Mouse (Mus musculus) MEL (cell line): ENCODE results near the gene Elk3. TPM values are rescaled to one million over a fixed set of nuclear protein-coding genes. Genes with fewer than 3 reads are reported as not detected.

Experiments
- DNase-seq: peaks from one replicate; pipeline ENCODE4 v3.0.0; 2011; ENCODE audit warnings: low read depth, low spot score
- H3K27ac ChIP-seq: 2 replicates; pipeline ENCODE4 v1.5.1; 2012; ENCODE audit warnings: low read depth, mild to moderate bottlenecking, control low read depth, low read length, moderate library complexity; ENCODE audit not compliant: control insufficient read depth
- H3K27me3 ChIP-seq, 2 experiments: fragments of 150-350 bp in 1 of 2; sonication (generic) in 1 of 2; 2 replicates each; pipeline ENCODE4 v1.6.1; 2012; ENCODE audit warnings: low read length in 2 of 2, mild to moderate bottlenecking in 2 of 2, improper control_type of control experiment in 1 of 2, moderate library complexity in 1 of 2; ENCODE audit not compliant: insufficient read depth in 2 of 2, control insufficient read depth in 1 of 2
- H3K36me3 ChIP-seq, 2 experiments: 2 replicates each; pipeline ENCODE4 v1.6.1; 2012 to 2014; ENCODE audit warnings: low read length in 2 of 2, improper control_type of control experiment in 1 of 2, inconsistent platforms in 1 of 2, mild to moderate bottlenecking in 1 of 2; ENCODE audit not compliant: insufficient read depth in 2 of 2, control insufficient read depth in 1 of 2
- H3K4me1 ChIP-seq, 2 experiments: fragments of 150-350 bp in 1 of 2; sonication (generic) in 1 of 2; 2 replicates each; pipeline ENCODE4 v1.6.1; 2012; ENCODE audit warnings: low read length in 2 of 2, improper control_type of control experiment in 1 of 2, mild to moderate bottlenecking in 1 of 2; ENCODE audit not compliant: insufficient read depth in 2 of 2, control insufficient read depth in 1 of 2
- H3K4me3 ChIP-seq, 2 experiments: fragments of 150-350 bp in 1 of 2; sonication (generic) in 1 of 2; 2 replicates each; pipeline ENCODE4 v1.5.1; 2012; ENCODE audit warnings: low read depth in 2 of 2, low read length in 2 of 2, mild to moderate bottlenecking in 2 of 2, moderate library complexity in 2 of 2, control low read depth in 1 of 2, improper control_type of control experiment in 1 of 2; ENCODE audit not compliant: control insufficient read depth in 1 of 2, insufficient read depth in 1 of 2
- H3K79me2 ChIP-seq: 2 replicates; pipeline ENCODE4 v1.6.1; 2012; ENCODE audit warnings: mild to moderate bottlenecking, low read length, moderate library complexity; ENCODE audit not compliant: control insufficient read depth, poor library complexity, insufficient read depth
- H3K9ac ChIP-seq: 2 replicates; pipeline ENCODE4 v1.6.1; 2012; ENCODE audit warnings: low read depth, mild to moderate bottlenecking, control low read depth, low read length, moderate library complexity; ENCODE audit not compliant: control insufficient read depth, poor library complexity, severe bottlenecking
- H3K9me3 ChIP-seq: fragments of 150-350 bp; sonication (generic); replicated peaks from 2 replicates; pipeline ENCODE4 v1.6.1; 2012; ENCODE audit warnings: mild to moderate bottlenecking, low read length, improper control_type of control experiment, moderate library complexity; ENCODE audit not compliant: insufficient read depth
- CHD2 ChIP-seq: IDR thresholded peaks from 2 replicates; pipeline ENCODE4 v1.6.1; 2011; ENCODE audit warnings: low read length, improper control_type of control experiment
- CTCF ChIP-seq, 3 experiments: IDR thresholded peaks in 2 of 3; conservative IDR thresholded peaks in 1 of 3; 2 replicates each; pipeline ENCODE4 v1.5.1; 2011 to 2012; ENCODE audit warnings: low read length in 3 of 3, low read depth in 2 of 3, mild to moderate bottlenecking in 2 of 3, improper control_type of control experiment in 1 of 3, inconsistent platforms in 1 of 3, mixed read lengths in 1 of 3, moderate library complexity in 1 of 3; ENCODE audit not compliant: control insufficient read depth in 1 of 3, insufficient read depth in 1 of 3, poor library complexity in 1 of 3, severe bottlenecking in 1 of 3
- ELF1 ChIP-seq: IDR thresholded peaks from 2 replicates; pipeline ENCODE4 v1.6.1; 2014; ENCODE audit warnings: low read depth, mild to moderate bottlenecking, inconsistent platforms, low read length, improper control_type of control experiment, moderate library complexity
- ETS1 ChIP-seq: IDR thresholded peaks from 2 replicates; pipeline ENCODE4 v1.6.1; 2012; ENCODE audit warnings: low read depth, mild to moderate bottlenecking, inconsistent platforms, low read length, improper control_type of control experiment, moderate library complexity
- GABPA ChIP-seq: IDR thresholded peaks from 2 replicates; pipeline ENCODE4 v1.6.1; 2012; ENCODE audit warnings: low read depth, mild to moderate bottlenecking, inconsistent platforms, low read length, improper control_type of control experiment, moderate library complexity
- MAFK ChIP-seq: IDR thresholded peaks from 2 replicates; pipeline ENCODE4 v1.6.1; 2011; ENCODE audit warnings: low read depth, mild to moderate bottlenecking, low read length, improper control_type of control experiment, borderline replicate concordance
- MAX ChIP-seq: IDR thresholded peaks from 2 replicates; pipeline ENCODE4 v1.6.1; 2011; ENCODE audit warnings: low read length, improper control_type of control experiment
- MEF2A ChIP-seq: IDR thresholded peaks from 2 replicates; pipeline ENCODE4 v1.6.1; 2014; ENCODE audit warnings: low read depth, mild to moderate bottlenecking, inconsistent platforms, low read length, improper control_type of control experiment; ENCODE audit not compliant: poor library complexity, insufficient replicate concordance, severe bottlenecking; ENCODE audit errors: extremely low read depth
- MYC ChIP-seq: IDR thresholded peaks from 2 replicates; pipeline ENCODE4 v1.6.1; 2011; ENCODE audit warnings: low read depth, mild to moderate bottlenecking, low read length, improper control_type of control experiment, moderate library complexity
- POLR2AphosphoS2 ChIP-seq: IDR thresholded peaks from 2 replicates; pipeline ENCODE4 v1.6.1; 2011; ENCODE audit warnings: low read length, improper control_type of control experiment
- POLR2AphosphoS5 ChIP-seq: IDR thresholded peaks from 2 replicates; pipeline ENCODE4 v1.6.1; 2012; ENCODE audit warnings: low read depth, borderline replicate concordance, mild to moderate bottlenecking, inconsistent platforms, low read length, moderate library complexity, mixed read lengths
- SMC3 ChIP-seq: IDR thresholded peaks from 2 replicates; pipeline ENCODE4 v1.6.1; 2011; ENCODE audit warnings: low read depth, low read length, improper control_type of control experiment
- TCF12 ChIP-seq: IDR thresholded peaks from 2 replicates; pipeline ENCODE4 v1.6.1; 2014; ENCODE audit warnings: low read depth, mild to moderate bottlenecking, inconsistent platforms, low read length, improper control_type of control experiment, moderate library complexity
- ZNF384 ChIP-seq: IDR thresholded peaks from 2 replicates; pipeline ENCODE4 v1.6.1; 2012; ENCODE audit warnings: low read depth, mild to moderate bottlenecking, inconsistent platforms, low read length, improper control_type of control experiment
- polyA plus RNA-seq, 2 experiments: library from polyadenylated mRNA; stranded (reverse) in 1 of 2; unstranded in 1 of 2; fragments of >175 nt in 1 of 2; fragments of >200 nt in 1 of 2; gene quantifications; 2 replicates each; pipeline versions ENCODE4 v1.2.1 to v1.2.4; 2012; ENCODE audit warnings: low replicate concordance in 2 of 2, low read depth in 1 of 2; ENCODE audit not compliant: insufficient read length in 2 of 2, insufficient read depth in 1 of 2, missing spikeins in 1 of 2
- total RNA-seq: library from RNA; depleted of rRNA; stranded (reverse); fragments of 300-350 nt; gene quantifications from 2 replicates; pipeline ENCODE4 v1.2.3, GENCODE M21; 2012

Elk3 gene
- total and polyA plus RNA-seq, 3 experiments, result 1.0 to 6.3 TPM; not detected in 1

GRCm38 (mm10) chr10:93325804-93326740 lies 15.1 kb upstream of the Elk3 start (continued):
- no peak for TF ChIP-seq POLR2AphosphoS2

GRCm38 (mm10) chr10:93325369-93325768 lies 14.4 kb upstream of the Elk3 start:
- H3K79me2 ChIP-seq, result no peaks in the 10 kb centered on the region
- TF ChIP-seq SMC3, result no peak
- TF ChIP-seq, all 39 proteins: peak for 0
- H3K27me3 ChIP-seq, result no peaks in the 10 kb centered on the region; a peak in 1 of 4 replicates
- no peak overlapping the region for H3K4me3 ChIP-seq
- H3K27ac ChIP-seq, result no peak overlapping the region
- DNase-seq, result no peak
- H3K9me3 ChIP-seq, result no peaks in the 10 kb centered on the region
- no peak overlapping the region for H3K9ac ChIP-seq
- no peaks in the 10 kb centered on the region for H3K4me1 ChIP-seq
- no peaks in the 10 kb centered on the region for H3K36me3 ChIP-seq

- Histone ChIP-seq H3K4me3 (no peak overlapping the region), H3K9ac (no peak overlapping the region), H3K27me3 (no peaks in the 10 kb centered on the region; a peak in 1 of 4 replicates), H3K27ac (no peak overlapping the region), H3K79me2 (no peaks in the 10 kb centered on the region), H3K9me3 (no peaks in the 10 kb centered on the region), H3K36me3 (no peaks in the 10 kb centered on the region), H3K4me1 (no peaks in the 10 kb centered on the region)
- no peak for TF ChIP-seq CTCF (IDR thresholded peaks at IDR 0.05 in 2 of 3, conservative IDR thresholded peaks at IDR 0.05 in 1 of 3; ENCODE audit: control insufficient read depth in 1 of 3, insufficient read depth in 1 of 3, low read depth in 2 of 3, low read length in 3 of 3, poor library complexity in 1 of 3, severe bottlenecking in 1 of 3)
- no peak for TF ChIP-seq MYC
- TF ChIP-seq TCF12, result no peak
- no peak for TF ChIP-seq MEF2A
- no peak for TF ChIP-seq ELF1
- no peak for TF ChIP-seq MAX
- TF ChIP-seq GABPA, result no peak
- TF ChIP-seq ETS1, result no peak
- TF ChIP-seq CHD2, result no peak
- TF ChIP-seq POLR2AphosphoS5, result no peak
- TF ChIP-seq MAFK, result no peak
- TF ChIP-seq ZNF384, result no peak
- no peak for DNase-seq
Observed at GRCm38 (mm10) chr10:93324438-93324837, 13.5 kb upstream of the Elk3 start.
